Mouse (Mus musculus): Measurements from ENCODE around the gene Eef1akmt2. TPM values are rescaled to one million over a fixed set of nuclear protein-coding genes. Genes with fewer than 3 reads are reported as not detected.

The Eef1akmt2 gene
- polyA plus RNA-seq, 1 experiment from 2014 or later: 97.0 TPM

- H3K27ac ChIP-seq (ENCODE audit: low read length): no peak overlapping the region
- H3K4me1 ChIP-seq (replicated peaks; ENCODE audit: control insufficient read depth, insufficient read depth, low read length): peaks cover 33% of the 10 kb centered on the region
- H3K9me3 ChIP-seq (ENCODE audit: control insufficient read depth, low read length): no peaks in the 10 kb centered on the region
- H3K4me2 ChIP-seq (ENCODE audit: low read length): no peak overlapping the region
- no peak overlapping the region for H3K9ac ChIP-seq (replicated peaks; ENCODE audit: low read depth, low read length)
- H3K4me3 ChIP-seq (replicated peaks; ENCODE audit: low read length): no peak overlapping the region
- 91% methylated on average over 11 of the region's 11 CpGs for WGBS
- H3K27me3 ChIP-seq (replicated peaks; ENCODE audit: control insufficient read depth, insufficient read depth, low read length): no peaks in the 10 kb centered on the region
- no peaks in the 10 kb centered on the region for H3K36me3 ChIP-seq (ENCODE audit: control insufficient read depth, insufficient read depth)
- ATAC-seq: no peak
Observed at GRCm38 (mm10) chr7:132802691-132803090, 49.8 kb downstream of the Eef1akmt2 start.

GRCm38 (mm10) chr7:132802066-132802465, 50.4 kb downstream of the Eef1akmt2 start:
- Histone ChIP-seq H3K9ac (replicated peaks; ENCODE audit: low read depth, low read length) (no peak overlapping the region), H3K4me3 (replicated peaks; ENCODE audit: low read length) (no peak overlapping the region), H3K4me2 (ENCODE audit: low read length) (no peak overlapping the region), H3K9me3 (ENCODE audit: control insufficient read depth, low read length) (no peaks in the 10 kb centered on the region), H3K27ac (ENCODE audit: low read length) (no peak overlapping the region), H3K27me3 (replicated peaks; ENCODE audit: control insufficient read depth, insufficient read depth, low read length) (no peaks in the 10 kb centered on the region), H3K36me3 (ENCODE audit: control insufficient read depth, insufficient read depth) (no peaks in the 10 kb centered on the region), H3K4me1 (replicated peaks; ENCODE audit: control insufficient read depth, insufficient read depth, low read length) (peaks cover 27% of the 10 kb centered on the region)
- WGBS: 75% methylated on average over 2 of the region's 2 CpGs
- ATAC-seq: no peak

- WGBS: 93% methylated on average over 5 of the region's 5 CpGs
- H3K4me3 ChIP-seq (replicated peaks; ENCODE audit: low read length): no peak overlapping the region
- H3K4me2 ChIP-seq (ENCODE audit: low read length): no peak overlapping the region
- no peaks in the 10 kb centered on the region for H3K36me3 ChIP-seq (ENCODE audit: control insufficient read depth, insufficient read depth)
- no peaks in the 10 kb centered on the region for H3K9me3 ChIP-seq (ENCODE audit: control insufficient read depth, low read length)
- H3K27me3 ChIP-seq (replicated peaks; ENCODE audit: control insufficient read depth, insufficient read depth, low read length): no peaks in the 10 kb centered on the region
- H3K9ac ChIP-seq (replicated peaks; ENCODE audit: low read depth, low read length): no peak overlapping the region
- no peak overlapping the region for H3K27ac ChIP-seq (ENCODE audit: low read length)
- ATAC-seq: no peak
- H3K4me1 ChIP-seq (replicated peaks; ENCODE audit: control insufficient read depth, insufficient read depth, low read length): peaks cover 21% of the 10 kb centered on the region
Observed at GRCm38 (mm10) chr7:132801509-132801908, 51.0 kb downstream of the Eef1akmt2 start.

- 84% methylated on average over 10 of the region's 10 CpGs for WGBS
- no peaks in the 10 kb centered on the region for H3K9me3 ChIP-seq (ENCODE audit: control insufficient read depth, low read length)
- peaks cover 15% of the 10 kb centered on the region for H3K4me1 ChIP-seq (replicated peaks; ENCODE audit: control insufficient read depth, insufficient read depth, low read length)
- no peaks in the 10 kb centered on the region for H3K27me3 ChIP-seq (replicated peaks; ENCODE audit: control insufficient read depth, insufficient read depth, low read length)
- no peak overlapping the region for H3K9ac ChIP-seq (replicated peaks; ENCODE audit: low read depth, low read length)
- H3K27ac ChIP-seq (ENCODE audit: low read length): no peak overlapping the region
- H3K4me3 ChIP-seq (replicated peaks; ENCODE audit: low read length): no peak overlapping the region
- no peak overlapping the region for H3K4me2 ChIP-seq (ENCODE audit: low read length)
- ATAC-seq: no peak
- no peaks in the 10 kb centered on the region for H3K36me3 ChIP-seq (ENCODE audit: control insufficient read depth, insufficient read depth)
Observed at GRCm38 (mm10) chr7:132800868-132801267, 51.6 kb downstream of the Eef1akmt2 start.

DNA sequence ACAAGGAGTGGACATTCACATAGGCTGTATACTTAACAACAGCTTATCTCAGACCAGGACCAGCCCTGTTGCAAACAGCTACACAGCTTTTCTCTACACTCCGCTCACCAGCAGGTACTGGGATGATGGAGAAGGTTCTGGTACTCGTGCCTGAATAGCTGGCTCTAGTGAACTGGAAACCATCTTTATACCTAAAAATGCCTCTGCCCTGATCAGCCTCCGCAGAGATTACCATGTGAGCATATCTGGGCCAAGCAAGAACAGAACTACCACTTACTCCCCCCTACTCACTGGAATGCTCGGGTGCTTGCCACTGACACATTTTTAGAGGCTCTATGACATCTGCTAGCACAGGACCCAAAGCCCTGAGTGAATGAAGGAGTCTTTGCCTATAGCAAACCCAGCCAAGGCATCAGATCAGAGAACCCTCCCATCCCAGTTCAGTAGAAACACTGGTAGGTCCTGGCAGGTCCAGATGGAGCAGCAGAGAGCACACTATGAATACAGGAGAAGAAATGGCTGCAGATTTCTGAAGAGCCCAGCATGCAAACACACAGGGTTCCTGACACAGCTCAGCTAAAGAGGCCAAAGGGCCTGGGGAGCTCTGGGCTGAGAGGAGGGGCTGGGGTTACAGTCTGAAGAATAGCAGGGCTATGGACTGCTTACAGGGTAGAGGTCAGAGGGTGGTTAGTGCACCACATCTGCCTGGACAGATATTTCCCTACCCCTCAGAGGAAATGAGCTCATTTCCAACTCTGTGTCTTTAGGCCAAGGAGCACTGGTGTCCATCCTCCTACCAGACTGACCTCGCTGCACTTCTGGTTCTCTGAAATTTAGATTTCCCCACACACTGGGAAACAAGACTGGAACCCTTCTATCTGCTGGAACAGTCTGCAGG, 53.1 kb downstream of the Eef1akmt2 start:
- no peak for ATAC-seq
- Histone ChIP-seq H3K4me2 (ENCODE audit: low read length) (no peak overlapping the region), H3K4me1 (replicated peaks; ENCODE audit: control insufficient read depth, insufficient read depth, low read length) (peaks cover 10% of the 10 kb centered on the region), H3K9me3 (ENCODE audit: control insufficient read depth, low read length) (no peaks in the 10 kb centered on the region), H3K4me3 (replicated peaks; ENCODE audit: low read length) (no peak overlapping the region), H3K27me3 (replicated peaks; ENCODE audit: control insufficient read depth, insufficient read depth, low read length) (no peaks in the 10 kb centered on the region), H3K36me3 (ENCODE audit: control insufficient read depth, insufficient read depth) (no peaks in the 10 kb centered on the region), H3K9ac (replicated peaks; ENCODE audit: low read depth, low read length) (no peak overlapping the region), H3K27ac (ENCODE audit: low read length) (no peak overlapping the region)
- 88% methylated on average over 5 of the region's 5 CpGs for WGBS

DNA sequence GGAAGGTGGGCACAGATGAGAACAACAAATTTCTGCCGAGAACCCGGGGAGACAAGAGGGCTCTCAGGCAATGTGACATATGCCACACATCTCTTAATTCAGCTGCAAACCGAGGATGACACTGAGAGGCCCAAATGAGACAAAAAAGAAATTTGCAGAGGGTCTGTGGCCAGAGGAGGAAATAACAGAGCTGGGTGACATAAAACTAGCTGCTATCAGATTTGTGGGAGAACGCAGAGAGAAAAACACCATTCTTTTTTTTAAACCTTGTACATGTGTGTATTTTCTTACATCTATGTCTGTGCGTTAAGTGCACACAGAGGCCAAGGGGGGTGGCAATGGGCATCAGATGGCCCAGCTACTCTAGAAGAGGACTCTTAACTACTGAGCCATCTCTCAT, 57.3 kb downstream of the Eef1akmt2 start:
- ATAC-seq: no peak
- H3K4me2 ChIP-seq (ENCODE audit: low read length): no peak overlapping the region
- H3K9ac ChIP-seq (replicated peaks; ENCODE audit: low read depth, low read length): no peak overlapping the region
- H3K36me3 ChIP-seq (ENCODE audit: control insufficient read depth, insufficient read depth): no peaks in the 10 kb centered on the region
- H3K4me3 ChIP-seq (replicated peaks; ENCODE audit: low read length): no peak overlapping the region
- H3K27ac ChIP-seq (ENCODE audit: low read length): no peak overlapping the region
- no peaks in the 10 kb centered on the region for H3K27me3 ChIP-seq (replicated peaks; ENCODE audit: control insufficient read depth, insufficient read depth, low read length)
- 92% methylated on average over 5 of the region's 5 CpGs for WGBS
- H3K9me3 ChIP-seq (ENCODE audit: control insufficient read depth, low read length): no peaks in the 10 kb centered on the region
- H3K4me1 ChIP-seq (replicated peaks; ENCODE audit: control insufficient read depth, insufficient read depth, low read length): peaks cover 4% of the 10 kb centered on the region; the same call in 1 of the 2 replicates

GRCm38 (mm10) chr7:132793467-132793866, 59.0 kb downstream of the Eef1akmt2 start:
- Histone ChIP-seq H3K4me1 (replicated peaks; ENCODE audit: control insufficient read depth, insufficient read depth, low read length) (no peaks in the 10 kb centered on the region), H3K36me3 (ENCODE audit: control insufficient read depth, insufficient read depth) (no peaks in the 10 kb centered on the region), H3K9me3 (ENCODE audit: control insufficient read depth, low read length) (no peaks in the 10 kb centered on the region), H3K27ac (ENCODE audit: low read length) (no peak overlapping the region), H3K27me3 (replicated peaks; ENCODE audit: control insufficient read depth, insufficient read depth, low read length) (no peaks in the 10 kb centered on the region), H3K9ac (replicated peaks; ENCODE audit: low read depth, low read length) (no peak overlapping the region), H3K4me2 (ENCODE audit: low read length) (no peak overlapping the region), H3K4me3 (replicated peaks; ENCODE audit: low read length) (no peak overlapping the region)
- WGBS: 75% methylated on average over 6 of the region's 6 CpGs
- no peak for ATAC-seq

GRCm38 (mm10) chr7:132790447-132791219, 61.8 kb downstream of the Eef1akmt2 start:
- H3K36me3 ChIP-seq (ENCODE audit: control insufficient read depth, insufficient read depth): no peaks in the 10 kb centered on the region
- H3K4me1 ChIP-seq (replicated peaks; ENCODE audit: control insufficient read depth, insufficient read depth, low read length): peaks cover 13% of the 10 kb centered on the region
- no peak overlapping the region for H3K27ac ChIP-seq (ENCODE audit: low read length)
- H3K9ac ChIP-seq (replicated peaks; ENCODE audit: low read depth, low read length): no peak overlapping the region
- WGBS: 88% methylated on average over 14 of the region's 14 CpGs
- no peak overlapping the region for H3K4me2 ChIP-seq (ENCODE audit: low read length)
- no peaks in the 10 kb centered on the region for H3K27me3 ChIP-seq (replicated peaks; ENCODE audit: control insufficient read depth, insufficient read depth, low read length)
- no peak for ATAC-seq
- H3K9me3 ChIP-seq (ENCODE audit: control insufficient read depth, low read length): no peaks in the 10 kb centered on the region
- no peak overlapping the region for H3K4me3 ChIP-seq (replicated peaks; ENCODE audit: low read length)

DNA sequence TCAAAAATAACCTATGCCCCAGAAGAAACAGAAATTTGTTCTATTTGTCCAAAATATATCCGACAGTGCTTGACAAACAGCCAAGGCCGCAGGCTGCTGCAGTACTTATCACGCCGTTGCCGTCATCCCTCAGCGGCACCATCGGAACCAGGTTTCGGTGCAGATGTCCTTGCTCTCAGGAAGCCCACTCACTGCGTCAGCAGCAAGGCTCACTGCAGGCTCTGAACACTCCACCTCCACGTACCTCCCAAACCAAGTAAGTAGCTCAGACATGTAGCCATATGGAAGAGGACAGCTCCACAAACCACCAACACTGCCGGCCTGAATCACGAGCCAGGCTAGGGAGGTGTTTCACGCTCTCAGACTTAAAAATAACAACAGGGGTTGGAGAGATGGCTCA, 63.6 kb downstream of the Eef1akmt2 start:
- no peak overlapping the region for H3K4me2 ChIP-seq (ENCODE audit: low read length)
- no peak overlapping the region for H3K27ac ChIP-seq (ENCODE audit: low read length)
- H3K36me3 ChIP-seq (ENCODE audit: control insufficient read depth, insufficient read depth): no peaks in the 10 kb centered on the region
- H3K4me1 ChIP-seq (replicated peaks; ENCODE audit: control insufficient read depth, insufficient read depth, low read length): peaks cover 13% of the 10 kb centered on the region
- no peak overlapping the region for H3K9ac ChIP-seq (replicated peaks; ENCODE audit: low read depth, low read length)
- no peaks in the 10 kb centered on the region for H3K9me3 ChIP-seq (ENCODE audit: control insufficient read depth, low read length)
- WGBS: 93% methylated on average over 13 of the region's 13 CpGs
- ATAC-seq: no peak
- no peak overlapping the region for H3K4me3 ChIP-seq (replicated peaks; ENCODE audit: low read length)
- no peaks in the 10 kb centered on the region for H3K27me3 ChIP-seq (replicated peaks; ENCODE audit: control insufficient read depth, insufficient read depth, low read length)

Measured in forebrain, embryonic 16.5 days (tissue).